26 mouse cellular contexts compared by ENCODE assay signal in genomic region chr6:59315090-59315489, GRCm38 (mm10).
A peak's percentile ranks its signal among the peaks of the same experiment; 100 is the strongest.
DNase-seq lines count a peak whose midpoint lies in the region; ATAC-seq lines count a peak whose summit lies in the region.
"Had no signal": no experiment of that assay in that cellular context is flagged by ENCODE, and none has a peak within 500 bp of the region (broad histone marks: within the 10 kb centered on the region; RNA-seq: fewer than 3 reads in every experiment).

No protein-coding gene starts in this region.

- H3K36me3 ChIP-seq in embryonic facial prominence, embryonic 14.5 days (ENCODE audit: control insufficient read depth, insufficient read depth, low read length), result no peaks in the 10 kb centered on the region
- no peaks in the 10 kb centered on the region for H3K36me3 ChIP-seq in embryonic facial prominence, embryonic 10.5 days (replicated peaks)
- H3K36me3 ChIP-seq in midbrain, embryonic 14.5 days (ENCODE audit: control insufficient read depth, insufficient read depth, low read length), result no peaks in the 10 kb centered on the region
- H3K36me3 ChIP-seq in midbrain, embryonic 10.5 days, result no peaks in the 10 kb centered on the region
- H3K36me3 ChIP-seq: heart, embryonic 13.5 days; limb, embryonic 10.5 days; limb, embryonic 15.5 days; liver, embryonic 13.5 days had no signal

- DNase-seq in embryonic facial prominence, embryonic 14.5 days (ENCODE audit: low spot score), result peak; percentile 1
- no peak for DNase-seq in embryonic facial prominence, embryonic 10.5 days (ENCODE audit: low spot score)
- peak; percentile 2 for DNase-seq in midbrain, embryonic 14.5 days
- no peak for DNase-seq in midbrain, embryonic 10.5 days (ENCODE audit: low spot score)
- DNase-seq in telencephalon, adult 2 months (ENCODE audit: low read depth, low spot score), result peak; percentile 8
- DNase-seq in spleen, adult 12 weeks (ENCODE audit: low spot score), result no peak
- DNase-seq in urinary bladder, postnatal 4 days (ENCODE audit: low spot score in 2 of 2), result no peak
- DNase-seq: adrenal gland, adult 2 months; adrenal gland, postnatal 36 days; cerebellum, adult 2 months; cerebellum, postnatal 14 days; gastrocnemius, postnatal 10 days; kidney, adult 11 months; kidney, postnatal 25 days; liver, embryonic 13.5 days; lung, adult 18-20 months; lung, postnatal 4 days; thymus, postnatal 14 days had no signal

- no peak overlapping the region for H3K4me3 ChIP-seq in embryonic facial prominence, embryonic 14.5 days (ENCODE audit: low read depth, low read length)
- no peak overlapping the region for H3K4me3 ChIP-seq in embryonic facial prominence, embryonic 10.5 days
- no peak overlapping the region for H3K4me3 ChIP-seq in midbrain, embryonic 14.5 days (replicated peaks; ENCODE audit: low read depth, low read length)
- no peak overlapping the region for H3K4me3 ChIP-seq in midbrain, embryonic 10.5 days
- H3K4me3 ChIP-seq: heart, embryonic 13.5 days; layer of hippocampus, adult 2 months; limb, embryonic 10.5 days; limb, embryonic 15.5 days; liver, embryonic 13.5 days; megakaryocyte, embryonic 14.5 days had no signal

- H3K9ac ChIP-seq in embryonic facial prominence, embryonic 14.5 days (ENCODE audit: low read depth, low read length), result no peak overlapping the region
- H3K9ac ChIP-seq in midbrain, embryonic 14.5 days (replicated peaks; ENCODE audit: low read length), result no peak overlapping the region
- H3K9ac ChIP-seq: heart, embryonic 13.5 days; limb, embryonic 15.5 days; liver, embryonic 13.5 days had no signal

- H3K4me1 ChIP-seq in embryonic facial prominence, embryonic 14.5 days (ENCODE audit: control insufficient read depth, insufficient read depth, low read length), result no peaks in the 10 kb centered on the region
- no peaks in the 10 kb centered on the region for H3K4me1 ChIP-seq in embryonic facial prominence, embryonic 10.5 days
- no peaks in the 10 kb centered on the region for H3K4me1 ChIP-seq in midbrain, embryonic 14.5 days (ENCODE audit: control insufficient read depth, insufficient read depth, low read length)
- no peaks in the 10 kb centered on the region for H3K4me1 ChIP-seq in midbrain, embryonic 10.5 days
- H3K4me1 ChIP-seq: limb, embryonic 10.5 days; limb, embryonic 15.5 days; liver, embryonic 13.5 days; megakaryocyte, embryonic 14.5 days had no signal

- ATAC-seq in embryonic facial prominence, embryonic 14.5 days (ENCODE audit: low read depth), result no peak
- ATAC-seq in midbrain, embryonic 14.5 days (ENCODE audit: low FRiP score, low TSS enrichment), result no peak
- peak; percentile 8 for ATAC-seq in activated CD4-positive, CD25-positive, alpha-beta regulatory T cell, adult 4 months
- ATAC-seq: forebrain, embryonic 14.5 days; lung, postnatal 0 days had no signal

- H3K4me2 ChIP-seq in embryonic facial prominence, embryonic 14.5 days (ENCODE audit: low read depth, low read length), result no peak overlapping the region
- no peak overlapping the region for H3K4me2 ChIP-seq in midbrain, embryonic 14.5 days (ENCODE audit: low read length)
- H3K4me2 ChIP-seq: heart, embryonic 13.5 days; limb, embryonic 15.5 days; liver, embryonic 13.5 days had no signal

- 0 out of 2 replicates have a peak, but pooled peaks cover 3% of the 10 kb centered on the region for H3K9me3 ChIP-seq in embryonic facial prominence, embryonic 14.5 days (ENCODE audit: control insufficient read depth, low read length)
- no peaks in the 10 kb centered on the region for H3K9me3 ChIP-seq in embryonic facial prominence, embryonic 10.5 days
- no peaks in the 10 kb centered on the region for H3K9me3 ChIP-seq in midbrain, embryonic 14.5 days (ENCODE audit: control insufficient read depth, low read length)
- no peaks in the 10 kb centered on the region for H3K9me3 ChIP-seq in midbrain, embryonic 10.5 days (replicated peaks)
- H3K9me3 ChIP-seq: heart, embryonic 13.5 days; limb, embryonic 10.5 days; limb, embryonic 15.5 days; liver, embryonic 13.5 days; megakaryocyte, embryonic 14.5 days had no signal

- no peak overlapping the region for H3K27ac ChIP-seq in embryonic facial prominence, embryonic 14.5 days (replicated peaks; ENCODE audit: low read depth, low read length)
- H3K27ac ChIP-seq in embryonic facial prominence, embryonic 10.5 days (replicated peaks), result no peak overlapping the region
- no peak overlapping the region for H3K27ac ChIP-seq in midbrain, embryonic 14.5 days (replicated peaks; ENCODE audit: low read depth, low read length)
- no peak overlapping the region for H3K27ac ChIP-seq in midbrain, embryonic 10.5 days (replicated peaks)
- H3K27ac ChIP-seq: heart, embryonic 13.5 days; layer of hippocampus, adult 2 months; limb, embryonic 10.5 days; limb, embryonic 15.5 days; liver, embryonic 13.5 days had no signal

- no peaks in the 10 kb centered on the region for H3K27me3 ChIP-seq in embryonic facial prominence, embryonic 14.5 days (replicated peaks; ENCODE audit: control insufficient read depth, insufficient read depth, low read length)
- H3K27me3 ChIP-seq in embryonic facial prominence, embryonic 10.5 days (replicated peaks; ENCODE audit: low read depth, poor library complexity, severe bottlenecking), result no peaks in the 10 kb centered on the region
- no peaks in the 10 kb centered on the region for H3K27me3 ChIP-seq in midbrain, embryonic 14.5 days (ENCODE audit: control insufficient read depth, insufficient read depth, low read length)
- H3K27me3 ChIP-seq in midbrain, embryonic 10.5 days (ENCODE audit: low read depth, poor library complexity, severe bottlenecking), result no peaks in the 10 kb centered on the region
- H3K27me3 ChIP-seq: heart, embryonic 13.5 days; limb, embryonic 15.5 days; liver, embryonic 13.5 days; megakaryocyte, embryonic 14.5 days had no signal

Comparison
In these comparisons a context has a peak if more than half of its experiments do, and no peak if none do; other contexts are left out.
1. DNase-seq: peak in embryonic facial prominence, embryonic 14.5 days (single experiment), midbrain, embryonic 14.5 days (single experiment) and telencephalon, adult 2 months (single experiment); none in embryonic facial prominence, embryonic 10.5 days (single experiment), midbrain, embryonic 10.5 days (single experiment), spleen, adult 12 weeks (single experiment) and urinary bladder, postnatal 4 days (0 of 2).